Mouse (Mus musculus) heart, embryonic 10.5 days (tissue): Measurements from ENCODE around the gene Dnah8. TPM values are rescaled to one million over a fixed set of nuclear protein-coding genes. Genes with fewer than 3 reads are reported as not detected.

Experiments
- DNase-seq: peaks from one replicate; pipeline ENCODE4 v3.0.0-alpha.2; 2017; ENCODE audit warnings: low spot score
- H3K27ac ChIP-seq: fragments of 300-500 bp; sonication (generic); 2 replicates; pipeline ENCODE4 v1.5.1; 2016; ENCODE audit warnings: mild to moderate bottlenecking
- H3K27me3 ChIP-seq: fragments of 300-500 bp; sonication (generic); 2 replicates; pipeline ENCODE4 v1.6.1; 2016; ENCODE audit warnings: mild to moderate bottlenecking; ENCODE audit not compliant: poor library complexity, insufficient read depth, severe bottlenecking
- H3K36me3 ChIP-seq: fragments of 300-500 bp; sonication (generic); 2 replicates; pipeline ENCODE4 v1.6.1; 2016; ENCODE audit warnings: mild to moderate bottlenecking, moderate library complexity
- H3K4me1 ChIP-seq: fragments of 300-500 bp; sonication (generic); 2 replicates; pipeline ENCODE4 v1.6.1; 2016; ENCODE audit warnings: mild to moderate bottlenecking
- H3K4me3 ChIP-seq: fragments of 300-500 bp; sonication (generic); 2 replicates; pipeline ENCODE4 v1.5.1; 2016; ENCODE audit warnings: mild to moderate bottlenecking, moderate library complexity
- H3K9me3 ChIP-seq: fragments of 300-500 bp; sonication (generic); 2 replicates; pipeline ENCODE4 v1.6.1; 2016; ENCODE audit warnings: mild to moderate bottlenecking, moderate library complexity
- WGBS: fragments of 180-500 bp; shearing (Covaris S2); methylation state at CpG from one replicate; pipeline ENCODE4 v1.1.7; 2016; 5-methylcytosine and 5-hydroxymethylcytosine counted together
- polyA plus RNA-seq: library from polyadenylated mRNA; unstranded; fragments of >200 nt; fragmentation: Nextera tagmentation; extraction: Ambion mirVana; gene quantifications from 2 replicates; pipeline ENCODE4 v1.2.1, GENCODE M21; 2016

The Dnah8 gene
- polyA plus RNA-seq, 1 experiment from 2014 or later, result 3.0 TPM

- Histone ChIP-seq H3K4me1 (no peaks in the 10 kb centered on the region), H3K36me3 (peaks cover 18% of the 10 kb centered on the region), H3K27me3 (no peaks in the 10 kb centered on the region), H3K4me3 (no peak overlapping the region), H3K9me3 (0 out of 2 replicates have a peak, but pooled peaks cover 4% of the 10 kb centered on the region), H3K27ac (no peak overlapping the region)
- 89% methylated on average over 3 of the region's 3 CpGs for WGBS
- no peak for DNase-seq
These were observed 24.6 kb downstream of the Dnah8 start for GRCm38 (mm10) chr17:30648770-30649169.

- no peak overlapping the region for H3K27ac ChIP-seq
- no peak overlapping the region for H3K4me3 ChIP-seq
- no peaks in the 10 kb centered on the region for H3K4me1 ChIP-seq
- no peaks in the 10 kb centered on the region for H3K27me3 ChIP-seq
- peaks cover 13% of the 10 kb centered on the region for H3K36me3 ChIP-seq
- no peak for DNase-seq
- 0 out of 2 replicates have a peak, but pooled peaks cover 4% of the 10 kb centered on the region for H3K9me3 ChIP-seq
- WGBS, result 93% methylated on average over 6 of the region's 6 CpGs
These were observed 28.9 kb downstream of the Dnah8 start for GRCm38 (mm10) chr17:30653010-30653409.

GRCm38 (mm10) chr17:30657530-30658151 lies 33.5 kb downstream of the Dnah8 start:
- 0 out of 2 replicates have a peak overlapping the region, but pooled peaks have one; percentile 2 for H3K27ac ChIP-seq
- H3K9me3 ChIP-seq, result no peaks in the 10 kb centered on the region
- H3K4me1 ChIP-seq, result peaks cover 4% of the 10 kb centered on the region; the same call in 1 of the 2 replicates
- no peaks in the 10 kb centered on the region for H3K27me3 ChIP-seq
- 59% methylated on average over 8 of the region's 8 CpGs for WGBS
- peaks cover 3% of the 10 kb centered on the region; the same call in 1 of the 2 replicates for H3K36me3 ChIP-seq
- DNase-seq, result no peak
- H3K4me3 ChIP-seq, result peak overlapping the region; percentile 47

- Histone ChIP-seq H3K9me3 (no peaks in the 10 kb centered on the region), H3K36me3 (peaks cover 3% of the 10 kb centered on the region; the same call in 1 of the 2 replicates), H3K27ac (peak overlapping the region; percentile 2; the same call in 1 of the 2 replicates), H3K27me3 (no peaks in the 10 kb centered on the region), H3K4me3 (peak overlapping the region; percentile 47), H3K4me1 (peaks cover 4% of the 10 kb centered on the region; the same call in 1 of the 2 replicates)
- peak; percentile 80 for DNase-seq
- WGBS, result 12% methylated on average over 13 of the region's 13 CpGs
These were observed 34.0 kb downstream of the Dnah8 start for GRCm38 (mm10) chr17:30658152-30658544.

GRCm38 (mm10) chr17:30662131-30662530 lies 38.0 kb downstream of the Dnah8 start:
- Histone ChIP-seq H3K27me3 (no peaks in the 10 kb centered on the region), H3K9me3 (no peaks in the 10 kb centered on the region), H3K27ac (no peak overlapping the region), H3K4me1 (peaks cover 4% of the 10 kb centered on the region; the same call in 1 of the 2 replicates), H3K4me3 (no peak overlapping the region), H3K36me3 (peaks cover 3% of the 10 kb centered on the region; the same call in 1 of the 2 replicates)
- no peak for DNase-seq
- 73% methylated on average over 8 of the region's 8 CpGs for WGBS

GRCm38 (mm10) chr17:30663170-30663569 lies 39.0 kb downstream of the Dnah8 start:
- no peak for DNase-seq
- Histone ChIP-seq H3K36me3 (peaks cover 3% of the 10 kb centered on the region; the same call in 1 of the 2 replicates), H3K4me3 (no peak overlapping the region), H3K9me3 (no peaks in the 10 kb centered on the region), H3K4me1 (peaks cover 4% of the 10 kb centered on the region; the same call in 1 of the 2 replicates), H3K27me3 (no peaks in the 10 kb centered on the region), H3K27ac (no peak overlapping the region)
- WGBS, result 88% methylated on average over 8 of the region's 8 CpGs

GRCm38 (mm10) chr17:30664856-30665255 lies 40.7 kb downstream of the Dnah8 start:
- peaks cover 3% of the 10 kb centered on the region; the same call in 1 of the 2 replicates for H3K36me3 ChIP-seq
- no peak overlapping the region for H3K4me3 ChIP-seq
- H3K4me1 ChIP-seq, result no peaks in the 10 kb centered on the region
- no peaks in the 10 kb centered on the region for H3K9me3 ChIP-seq
- DNase-seq, result no peak
- H3K27ac ChIP-seq, result no peak overlapping the region
- 79% methylated on average over 5 of the region's 5 CpGs for WGBS
- no peaks in the 10 kb centered on the region for H3K27me3 ChIP-seq

- H3K9me3 ChIP-seq, result no peaks in the 10 kb centered on the region
- WGBS, result 78% methylated on average over 4 of the region's 4 CpGs
- H3K4me3 ChIP-seq, result no peak overlapping the region
- no peak overlapping the region for H3K27ac ChIP-seq
- H3K36me3 ChIP-seq, result no peaks in the 10 kb centered on the region
- H3K4me1 ChIP-seq, result no peaks in the 10 kb centered on the region
- no peaks in the 10 kb centered on the region for H3K27me3 ChIP-seq
- DNase-seq, result no peak
These were observed 48.4 kb downstream of the Dnah8 start for GRCm38 (mm10) chr17:30672556-30672955.

GRCm38 (mm10) chr17:30673023-30673422 lies 48.9 kb downstream of the Dnah8 start:
- Histone ChIP-seq H3K36me3 (no peaks in the 10 kb centered on the region), H3K9me3 (no peaks in the 10 kb centered on the region), H3K4me1 (no peaks in the 10 kb centered on the region), H3K27ac (no peak overlapping the region), H3K27me3 (no peaks in the 10 kb centered on the region), H3K4me3 (no peak overlapping the region)
- no peak for DNase-seq
- WGBS, result 89% methylated on average over 6 of the region's 6 CpGs

- H3K27me3 ChIP-seq, result no peaks in the 10 kb centered on the region
- H3K27ac ChIP-seq, result no peak overlapping the region
- no peaks in the 10 kb centered on the region for H3K36me3 ChIP-seq
- H3K4me1 ChIP-seq, result no peaks in the 10 kb centered on the region
- no peak overlapping the region for H3K4me3 ChIP-seq
- H3K9me3 ChIP-seq, result no peaks in the 10 kb centered on the region
- 84% methylated on average over 9 of the region's 9 CpGs for WGBS
- DNase-seq, result no peak
These were observed 51.0 kb downstream of the Dnah8 start for GRCm38 (mm10) chr17:30675021-30675740.

- 91% methylated on average over 10 of the region's 10 CpGs for WGBS
- Histone ChIP-seq H3K27ac (no peak overlapping the region), H3K4me1 (no peaks in the 10 kb centered on the region), H3K36me3 (no peaks in the 10 kb centered on the region), H3K4me3 (no peak overlapping the region), H3K27me3 (no peaks in the 10 kb centered on the region), H3K9me3 (no peaks in the 10 kb centered on the region)
- no peak for DNase-seq
These were observed 54.4 kb downstream of the Dnah8 start for GRCm38 (mm10) chr17:30678523-30678922.

- Histone ChIP-seq H3K4me3 (no peak overlapping the region), H3K36me3 (no peaks in the 10 kb centered on the region), H3K27ac (no peak overlapping the region), H3K9me3 (no peaks in the 10 kb centered on the region), H3K27me3 (no peaks in the 10 kb centered on the region), H3K4me1 (no peaks in the 10 kb centered on the region)
- no peak for DNase-seq
- 89% methylated on average over 4 of the region's 4 CpGs for WGBS
These were observed 55.5 kb downstream of the Dnah8 start for GRCm38 (mm10) chr17:30679612-30680011.

GRCm38 (mm10) chr17:30681604-30682003 lies 57.5 kb downstream of the Dnah8 start:
- WGBS, result 25% methylated on average over 5 of the region's 5 CpGs
- no peak overlapping the region for H3K27ac ChIP-seq
- no peaks in the 10 kb centered on the region for H3K4me1 ChIP-seq
- no peaks in the 10 kb centered on the region for H3K27me3 ChIP-seq
- H3K36me3 ChIP-seq, result no peaks in the 10 kb centered on the region
- H3K9me3 ChIP-seq, result no peaks in the 10 kb centered on the region
- no peak overlapping the region for H3K4me3 ChIP-seq
- DNase-seq, result no peak
